Mouse (Mus musculus): Measurements from ENCODE around the gene Tmprss7. TPM values are rescaled to one million over a fixed set of nuclear protein-coding genes. Genes with fewer than 3 reads are reported as not detected.

The Tmprss7 gene
- polyA plus RNA-seq, 1 experiment from 2014 or later = 0.31 TPM

DNA sequence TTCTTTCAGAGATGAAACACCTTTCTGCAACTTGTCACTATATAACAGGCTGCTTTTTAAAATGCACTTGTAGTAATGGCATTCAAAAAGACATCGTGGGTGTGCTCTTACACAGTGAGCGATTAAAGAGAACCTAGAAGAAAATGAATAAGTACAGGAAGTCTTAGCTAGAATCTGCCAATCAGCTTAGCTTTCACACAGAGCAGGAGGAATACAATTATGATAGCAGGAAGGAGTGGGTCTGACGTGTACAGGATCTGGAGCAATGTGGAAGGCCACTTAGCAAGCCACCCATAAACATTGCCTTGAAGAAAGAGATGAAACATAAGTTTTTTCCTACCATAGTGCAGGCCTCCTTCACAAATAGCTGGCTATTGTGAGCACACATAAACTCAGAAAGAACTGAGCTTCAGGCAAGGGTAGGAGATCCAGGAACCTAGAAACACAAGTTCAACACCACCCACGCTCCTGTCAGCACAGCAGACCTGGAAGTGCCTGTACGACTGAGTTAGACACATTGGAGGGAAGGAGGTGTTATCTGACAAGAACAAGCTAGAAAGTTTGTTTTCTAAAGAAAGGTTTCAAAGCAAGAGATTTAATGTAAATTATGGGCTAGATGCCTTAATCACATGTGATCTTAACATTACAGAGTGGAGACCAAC, 21.2 kb upstream of the Tmprss7 start:
- 90% methylated on average over 5 of the region's 5 CpGs for WGBS
- H3K4me3 ChIP-seq = no peak overlapping the region
- H3K27me3 ChIP-seq (ENCODE audit: insufficient read depth, poor library complexity, severe bottlenecking) = no peaks in the 10 kb centered on the region
- no peak for DNase-seq (ENCODE audit: low spot score)
- H3K36me3 ChIP-seq = peaks cover 98% of the 10 kb centered on the region
- no peak overlapping the region for H3K27ac ChIP-seq
- peaks cover 3% of the 10 kb centered on the region; the same call in 1 of the 2 replicates for H3K4me1 ChIP-seq (replicated peaks)
- 0 out of 2 replicates have a peak, but pooled peaks cover 2% of the 10 kb centered on the region for H3K9me3 ChIP-seq

DNA sequence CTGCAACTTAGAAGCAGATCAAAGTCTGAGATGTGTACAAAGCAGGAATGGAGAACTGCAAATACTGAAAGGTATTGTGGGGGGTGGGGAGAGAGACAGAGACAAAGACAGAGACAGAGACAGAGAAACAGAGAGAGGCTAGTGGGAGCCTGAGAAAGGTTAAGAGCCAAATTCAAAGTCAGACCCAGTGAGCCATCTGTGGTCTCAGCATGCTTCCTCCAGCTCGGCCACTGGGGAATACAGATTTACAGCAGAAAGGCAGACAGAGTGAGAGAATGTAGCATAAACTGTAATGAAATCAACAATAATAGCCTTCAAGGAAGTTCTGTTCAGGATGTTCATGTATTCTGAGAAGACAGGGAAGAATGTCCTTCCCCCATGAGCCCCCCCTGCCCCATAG, 20.4 kb upstream of the Tmprss7 start:
- Histone ChIP-seq H3K4me3 (no peak overlapping the region), H3K27ac (no peak overlapping the region), H3K36me3 (peaks cover 98% of the 10 kb centered on the region), H3K9me3 (0 out of 2 replicates have a peak, but pooled peaks cover 2% of the 10 kb centered on the region), H3K27me3 (ENCODE audit: insufficient read depth, poor library complexity, severe bottlenecking) (no peaks in the 10 kb centered on the region), H3K4me1 (replicated peaks) (peaks cover 3% of the 10 kb centered on the region; the same call in 1 of the 2 replicates)
- no peak for DNase-seq (ENCODE audit: low spot score)
- 85% methylated on average over 1 of the region's 1 CpGs for WGBS

DNA sequence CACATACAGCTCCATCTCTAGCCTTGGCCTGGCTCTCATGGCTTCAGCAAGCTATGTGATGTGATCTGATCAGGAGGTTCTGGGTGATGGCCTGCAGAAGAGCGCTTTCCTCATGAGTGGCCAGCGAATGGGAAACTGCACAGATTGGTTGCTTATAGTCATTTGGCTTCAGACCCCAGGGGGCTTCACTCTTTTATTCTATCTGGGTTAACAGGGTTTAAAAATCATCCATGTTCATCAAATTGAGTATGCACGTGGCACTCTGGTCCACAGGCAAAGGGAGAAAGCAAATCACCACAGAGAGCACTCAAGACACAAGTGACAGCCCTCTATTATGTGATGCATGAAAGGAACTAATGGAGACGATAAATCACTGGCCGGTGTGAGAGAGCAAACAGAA, 19.8 kb upstream of the Tmprss7 start:
- H3K9me3 ChIP-seq = 0 out of 2 replicates have a peak, but pooled peaks cover 2% of the 10 kb centered on the region
- WGBS = 85% methylated on average over 5 of the region's 5 CpGs
- H3K4me1 ChIP-seq (replicated peaks) = peaks cover 3% of the 10 kb centered on the region; the same call in 1 of the 2 replicates
- H3K27me3 ChIP-seq (ENCODE audit: insufficient read depth, poor library complexity, severe bottlenecking) = no peaks in the 10 kb centered on the region
- H3K27ac ChIP-seq = no peak overlapping the region
- DNase-seq (ENCODE audit: low spot score) = no peak
- peaks cover 97% of the 10 kb centered on the region for H3K36me3 ChIP-seq
- no peak overlapping the region for H3K4me3 ChIP-seq

DNA sequence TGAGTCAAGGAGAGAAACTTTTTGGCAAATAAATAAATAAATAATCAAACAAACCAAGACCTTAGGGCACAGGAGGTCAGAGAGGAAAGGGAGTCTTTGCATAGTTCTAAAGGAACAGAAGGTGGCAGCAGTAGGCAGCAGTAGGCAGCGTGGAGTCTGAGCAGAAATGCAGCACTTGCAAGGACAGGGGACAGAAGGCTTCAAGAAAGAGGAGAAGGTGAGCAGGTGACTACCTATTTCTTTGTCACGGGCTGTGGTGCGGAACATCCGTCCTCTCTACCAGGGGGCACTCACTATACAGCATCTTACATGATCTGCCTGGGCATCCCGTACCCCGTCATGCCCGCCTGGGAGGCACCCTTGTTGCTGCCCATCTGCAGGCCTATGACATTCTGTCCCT, 17.8 kb upstream of the Tmprss7 start:
- Histone ChIP-seq H3K36me3 (peaks cover 77% of the 10 kb centered on the region), H3K4me3 (no peak overlapping the region), H3K4me1 (replicated peaks) (peaks cover 3% of the 10 kb centered on the region; the same call in 1 of the 2 replicates), H3K27me3 (ENCODE audit: insufficient read depth, poor library complexity, severe bottlenecking) (no peaks in the 10 kb centered on the region), H3K27ac (no peak overlapping the region), H3K9me3 (0 out of 2 replicates have a peak, but pooled peaks cover 2% of the 10 kb centered on the region)
- WGBS = 70% methylated on average over 7 of the region's 7 CpGs
- DNase-seq (ENCODE audit: low spot score) = no peak

DNA sequence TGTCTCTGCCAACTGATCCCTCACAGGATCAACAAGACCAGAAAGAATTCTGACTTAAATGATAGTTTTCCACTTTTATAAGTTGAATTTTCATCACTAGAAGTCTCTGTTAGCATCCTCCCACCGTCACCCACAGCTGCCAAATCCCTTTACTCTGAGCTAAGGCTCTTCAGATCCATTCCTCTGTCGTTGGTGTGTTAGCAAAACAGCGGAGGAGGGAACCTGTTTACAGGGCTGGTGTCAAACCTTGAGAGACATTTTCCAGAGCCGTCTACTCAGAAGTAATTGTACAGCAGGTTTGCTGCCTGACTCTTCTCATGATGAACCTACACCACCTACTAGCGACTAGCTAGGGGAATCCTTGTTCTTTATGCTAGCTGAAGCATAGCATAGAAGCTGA, 5.8 kb upstream of the Tmprss7 start:
- Histone ChIP-seq H3K27me3 (ENCODE audit: insufficient read depth, poor library complexity, severe bottlenecking) (no peaks in the 10 kb centered on the region), H3K9me3 (no peaks in the 10 kb centered on the region), H3K4me3 (no peak overlapping the region), H3K4me1 (replicated peaks) (0 out of 2 replicates have a peak, but pooled peaks cover 2% of the 10 kb centered on the region), H3K27ac (no peak overlapping the region), H3K36me3 (no peaks in the 10 kb centered on the region)
- DNase-seq (ENCODE audit: low spot score) = no peak
- 82% methylated on average over 5 of the region's 5 CpGs for WGBS

DNA sequence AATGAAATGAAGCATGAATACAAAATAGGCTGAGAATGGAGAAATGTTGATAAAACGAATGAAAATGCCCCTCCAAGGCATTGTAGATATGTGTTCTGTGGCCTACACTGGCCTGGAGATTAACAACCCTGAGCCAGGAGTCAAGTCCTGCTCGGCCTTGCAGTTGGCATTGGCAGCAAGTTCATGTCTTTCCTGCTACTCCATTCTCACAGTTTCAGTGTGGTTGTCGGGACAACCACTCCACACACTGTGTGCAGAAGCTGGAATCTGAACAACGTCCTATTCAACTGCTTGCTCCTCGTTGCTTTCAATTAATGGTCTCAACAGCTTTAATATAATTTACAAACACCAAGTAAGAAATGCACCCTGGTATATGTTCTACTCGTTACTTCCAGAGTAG, 4.5 kb upstream of the Tmprss7 start:
- 81% methylated on average over 6 of the region's 6 CpGs for WGBS
- DNase-seq (ENCODE audit: low spot score) = no peak
- no peaks in the 10 kb centered on the region for H3K9me3 ChIP-seq

DNA sequence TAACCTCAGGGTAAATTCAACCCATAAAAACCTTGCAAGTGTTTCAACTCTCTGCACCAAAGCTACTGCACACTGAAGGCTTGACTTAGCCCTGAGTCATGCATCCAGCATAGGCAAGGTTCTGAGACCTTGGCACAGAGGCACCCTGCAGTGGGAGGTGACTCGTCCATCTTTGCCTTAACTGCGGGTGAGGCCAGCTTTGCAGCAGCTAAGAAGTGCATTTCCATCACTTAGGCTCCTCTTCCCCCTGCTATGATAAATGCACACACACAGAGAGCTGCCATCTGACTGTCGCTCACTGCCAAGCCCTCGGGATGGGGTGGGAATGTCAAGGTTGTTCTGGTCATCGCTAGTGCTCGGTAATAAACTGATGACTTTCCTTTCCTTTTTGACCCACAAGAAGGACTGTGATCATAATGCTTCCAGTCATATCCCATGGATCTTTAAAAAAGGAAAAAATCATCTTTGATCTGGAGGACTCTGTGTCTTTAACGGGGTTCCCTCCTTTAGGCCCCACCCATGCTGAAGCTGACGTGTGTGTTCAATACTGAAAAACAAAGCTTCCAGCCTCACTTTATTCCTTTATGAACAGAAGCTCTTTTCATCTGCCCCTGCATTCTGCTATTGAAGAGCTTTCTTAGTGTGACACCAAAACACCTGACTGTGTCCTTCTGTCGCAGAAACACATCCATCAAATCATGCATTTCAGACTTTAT, 2.1 kb upstream of the Tmprss7 start:
- 77% methylated on average over 9 of the region's 9 CpGs for WGBS
- H3K4me1 ChIP-seq (replicated peaks) = peaks cover 8% of the 10 kb centered on the region
- no peaks in the 10 kb centered on the region for H3K36me3 ChIP-seq
- DNase-seq (ENCODE audit: low spot score) = no peak
- no peak overlapping the region for H3K4me3 ChIP-seq
- H3K27me3 ChIP-seq (ENCODE audit: insufficient read depth, poor library complexity, severe bottlenecking) = no peaks in the 10 kb centered on the region
- no peaks in the 10 kb centered on the region for H3K9me3 ChIP-seq
- no peak overlapping the region for H3K27ac ChIP-seq

More for the DNA sequence above, 4.5 kb upstream of the Tmprss7 start:
- H3K36me3 ChIP-seq = no peaks in the 10 kb centered on the region
- H3K4me1 ChIP-seq (replicated peaks) = 0 out of 2 replicates have a peak, but pooled peaks cover 3% of the 10 kb centered on the region
- no peaks in the 10 kb centered on the region for H3K27me3 ChIP-seq (ENCODE audit: insufficient read depth, poor library complexity, severe bottlenecking)
- H3K4me3 ChIP-seq = no peak overlapping the region
- no peak overlapping the region for H3K27ac ChIP-seq

DNA sequence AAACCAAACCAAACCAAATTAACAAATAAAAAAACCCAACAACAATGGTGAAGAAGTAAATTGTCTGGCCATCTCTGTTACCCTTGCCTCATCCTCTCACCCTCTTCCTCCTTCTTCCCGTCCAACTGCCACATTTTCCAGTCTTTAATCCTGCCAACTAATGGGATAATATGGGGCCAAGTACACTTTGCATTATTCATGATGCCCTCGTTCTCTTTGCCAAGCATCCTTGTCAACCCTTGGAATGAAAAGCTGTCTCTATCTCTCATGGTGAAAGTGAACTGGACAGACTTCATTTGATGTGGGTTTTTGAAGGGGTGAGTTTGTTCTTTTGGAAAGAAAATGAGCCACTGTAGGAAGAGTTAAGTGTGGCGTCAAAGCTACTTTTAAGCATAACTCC, 607 bp downstream of the Tmprss7 start:
- H3K36me3 ChIP-seq = no peaks in the 10 kb centered on the region
- WGBS = 69% methylated on average over 3 of the region's 3 CpGs
- no peak overlapping the region for H3K4me3 ChIP-seq
- H3K9me3 ChIP-seq = no peaks in the 10 kb centered on the region
- DNase-seq (ENCODE audit: low spot score) = no peak
- no peaks in the 10 kb centered on the region for H3K27me3 ChIP-seq (ENCODE audit: insufficient read depth, poor library complexity, severe bottlenecking)
- peaks cover 18% of the 10 kb centered on the region for H3K4me1 ChIP-seq (replicated peaks)
- no peak overlapping the region for H3K27ac ChIP-seq

DNA sequence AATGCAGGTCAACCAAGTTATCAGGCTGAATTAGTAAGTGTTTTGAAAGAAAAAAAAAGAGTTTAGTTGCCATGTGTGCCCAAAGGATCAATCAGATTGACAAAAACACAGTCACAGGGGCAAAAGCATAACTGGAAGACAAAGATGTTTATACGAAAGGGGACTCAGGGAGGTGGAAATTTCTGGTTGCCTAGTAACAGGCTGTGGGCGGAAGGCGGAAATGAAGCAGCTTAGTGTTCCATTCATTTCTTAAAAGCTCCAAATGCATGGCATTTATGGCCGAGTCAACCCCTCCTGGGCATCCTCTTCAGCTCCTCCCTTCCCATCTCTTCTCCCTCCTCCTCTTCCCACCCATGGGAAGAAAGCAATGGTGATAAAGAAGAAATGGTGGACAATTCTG, 3.3 kb downstream of the Tmprss7 start:
- no peaks in the 10 kb centered on the region for H3K36me3 ChIP-seq
- no peaks in the 10 kb centered on the region for H3K27me3 ChIP-seq (ENCODE audit: insufficient read depth, poor library complexity, severe bottlenecking)
- no peak overlapping the region for H3K4me3 ChIP-seq
- no peaks in the 10 kb centered on the region for H3K9me3 ChIP-seq
- peak overlapping the region; percentile 64 for H3K27ac ChIP-seq
- DNase-seq (ENCODE audit: low spot score) = peak; percentile 34
- 16% methylated on average over 4 of the region's 4 CpGs for WGBS
- peaks cover 16% of the 10 kb centered on the region for H3K4me1 ChIP-seq (replicated peaks)

DNA sequence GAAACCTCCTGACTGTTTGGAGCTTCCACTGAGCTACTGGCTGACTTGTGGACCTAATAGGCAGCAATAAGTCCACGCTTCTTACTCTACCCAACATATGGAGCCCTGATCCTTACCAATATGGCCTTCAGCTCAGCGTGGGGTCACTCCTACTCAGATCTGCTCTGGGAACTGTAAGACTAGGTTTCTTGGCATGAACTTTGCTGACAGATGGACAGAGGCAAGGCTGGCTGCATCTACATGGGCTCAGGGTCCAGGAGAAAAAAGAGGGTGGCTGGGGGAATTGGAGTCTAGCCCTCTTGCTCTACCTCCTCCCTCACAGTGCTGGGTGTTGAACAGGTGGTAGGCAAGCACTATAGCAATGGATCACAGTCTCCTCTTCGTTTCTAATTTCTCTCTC, 6.6 kb downstream of the Tmprss7 start:
- no peaks in the 10 kb centered on the region for H3K27me3 ChIP-seq (ENCODE audit: insufficient read depth, poor library complexity, severe bottlenecking)
- no peaks in the 10 kb centered on the region for H3K36me3 ChIP-seq
- no peak overlapping the region for H3K27ac ChIP-seq
- H3K9me3 ChIP-seq = no peaks in the 10 kb centered on the region
- 81% methylated on average over 3 of the region's 3 CpGs for WGBS
- no peak overlapping the region for H3K4me3 ChIP-seq
- H3K4me1 ChIP-seq (replicated peaks) = peaks cover 13% of the 10 kb centered on the region
- no peak for DNase-seq (ENCODE audit: low spot score)

DNA sequence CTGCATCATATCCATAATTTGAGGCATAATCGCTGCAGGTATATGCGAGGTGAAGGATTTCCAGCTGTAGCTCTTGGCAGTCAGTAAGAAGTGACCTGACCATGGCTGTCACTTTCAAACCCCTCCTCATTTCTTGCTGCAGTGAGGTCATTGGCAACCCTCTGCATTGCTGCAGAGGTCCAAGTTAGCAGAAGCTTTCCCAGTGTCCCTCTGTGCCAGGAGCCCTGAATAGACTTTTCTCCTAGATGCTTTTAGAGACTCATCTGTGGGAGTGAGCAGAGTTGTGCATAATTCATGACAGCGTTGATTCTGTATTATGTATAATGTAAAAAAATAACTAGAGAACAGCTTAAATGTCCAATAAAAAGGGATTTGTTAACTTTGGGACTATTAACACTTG, 8.2 kb downstream of the Tmprss7 start:
- no peak overlapping the region for H3K4me3 ChIP-seq
- peaks cover 7% of the 10 kb centered on the region for H3K4me1 ChIP-seq (replicated peaks)
- H3K36me3 ChIP-seq = no peaks in the 10 kb centered on the region
- H3K27me3 ChIP-seq (ENCODE audit: insufficient read depth, poor library complexity, severe bottlenecking) = no peaks in the 10 kb centered on the region
- DNase-seq (ENCODE audit: low spot score) = no peak
- H3K9me3 ChIP-seq = no peaks in the 10 kb centered on the region
- H3K27ac ChIP-seq = no peak overlapping the region
- 69% methylated on average over 3 of the region's 3 CpGs for WGBS

DNA sequence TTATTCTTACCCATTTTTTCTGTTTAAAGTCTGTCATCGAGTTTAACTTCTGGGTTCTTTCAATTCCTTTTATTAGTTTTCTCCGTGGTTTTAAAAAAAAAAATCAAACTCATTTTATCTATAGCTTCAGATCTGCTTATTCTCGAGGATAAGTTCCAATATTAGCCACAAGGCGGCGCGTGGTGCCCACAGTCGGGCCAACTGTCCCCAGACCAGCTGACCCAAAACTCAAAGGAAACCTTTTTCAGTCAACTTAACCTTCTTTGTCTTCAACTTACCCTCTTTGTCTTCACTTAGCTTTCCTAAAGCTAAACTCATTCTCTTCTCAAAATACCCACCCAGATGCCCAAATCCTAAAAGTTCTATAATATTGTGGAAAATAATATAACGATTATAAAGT, 8.6 kb downstream of the Tmprss7 start:
- DNase-seq (ENCODE audit: low spot score) = peak; percentile 74
- H3K9me3 ChIP-seq = no peaks in the 10 kb centered on the region
- H3K4me3 ChIP-seq = no peak overlapping the region
- no peaks in the 10 kb centered on the region for H3K27me3 ChIP-seq (ENCODE audit: insufficient read depth, poor library complexity, severe bottlenecking)
- H3K27ac ChIP-seq = no peak overlapping the region
- no peaks in the 10 kb centered on the region for H3K36me3 ChIP-seq
- WGBS = 14% methylated on average over 8 of the region's 8 CpGs
- peaks cover 2% of the 10 kb centered on the region; the same call in 1 of the 2 replicates for H3K4me1 ChIP-seq (replicated peaks)

DNA sequence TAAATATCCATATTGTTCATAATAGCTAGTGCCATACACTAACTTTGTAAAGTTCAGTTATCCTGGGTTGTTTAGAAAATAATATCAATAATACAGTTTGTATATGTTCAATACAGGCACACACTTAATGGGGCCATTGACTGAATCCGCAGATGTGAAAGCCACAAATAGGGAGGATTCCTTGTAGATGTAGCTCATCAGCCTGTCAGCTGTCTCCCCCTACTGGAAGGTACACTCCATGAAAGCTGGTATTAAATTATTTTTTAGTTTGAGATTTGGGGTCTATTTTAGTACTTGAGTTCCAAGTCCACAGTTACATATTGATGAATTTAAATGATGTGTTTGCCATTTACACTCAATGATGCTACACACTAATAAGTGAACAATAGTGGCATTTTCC, 17.0 kb downstream of the Tmprss7 start:
- no peak overlapping the region for H3K27ac ChIP-seq
- H3K4me3 ChIP-seq = no peak overlapping the region
- H3K27me3 ChIP-seq (ENCODE audit: insufficient read depth, poor library complexity, severe bottlenecking) = no peaks in the 10 kb centered on the region
- H3K9me3 ChIP-seq = no peaks in the 10 kb centered on the region
- no peaks in the 10 kb centered on the region for H3K36me3 ChIP-seq
- no peak for DNase-seq (ENCODE audit: low spot score)
- WGBS = 31% methylated on average over 1 of the region's 1 CpGs
- no peaks in the 10 kb centered on the region for H3K4me1 ChIP-seq (replicated peaks)

Measured in hindbrain, embryonic 10.5 days (tissue).